Mouse (Mus musculus) right cerebral cortex, adult 18-20 months (tissue): ENCODE data around the gene Slc8b1.
"Not testable (repeated sequence)": the region's sequence is repeated elsewhere in the genome, so short reads cannot be mapped to it uniquely, and the experiment has no call there.

ENCODE experiments used
- DNase-seq: peaks from one replicate; pipeline ENCODE4 v3.0.0; 2022; ENCODE audit warnings: mixed read lengths

The Slc8b1 gene

GRCm38 (mm10) chr5:120497071-120497470, 13.9 kb upstream of the Slc8b1 start:
- DNase-seq: no peak

GRCm38 (mm10) chr5:120499202-120499601, 11.8 kb upstream of the Slc8b1 start:
- DNase-seq: no peak

- not testable (repeated sequence) for DNase-seq
Observed at GRCm38 (mm10) chr5:120500609-120501008, 10.4 kb upstream of the Slc8b1 start.

GRCm38 (mm10) chr5:120502147-120502621, 8.8 kb upstream of the Slc8b1 start:
- DNase-seq: peak; percentile 42

GRCm38 (mm10) chr5:120502675-120503143, 8.3 kb upstream of the Slc8b1 start:
- no peak for DNase-seq

- DNase-seq: peak; percentile 84
Observed at GRCm38 (mm10) chr5:120503144-120503795, 7.7 kb upstream of the Slc8b1 start, which contains the start of gene Plbd2. Plbd2 (minus strand) TSS chr5:120503625.

- DNase-seq: peak; percentile 65
Observed at GRCm38 (mm10) chr5:120505368-120505767, 5.6 kb upstream of the Slc8b1 start.

- DNase-seq: no peak
Observed at GRCm38 (mm10) chr5:120505781-120506180, 5.2 kb upstream of the Slc8b1 start.

GRCm38 (mm10) chr5:120506490-120506889, 4.5 kb upstream of the Slc8b1 start:
- no peak for DNase-seq

GRCm38 (mm10) chr5:120507311-120507710, 3.7 kb upstream of the Slc8b1 start:
- no peak for DNase-seq

- DNase-seq: no peak
Observed at GRCm38 (mm10) chr5:120511643-120512220, 764 bp downstream of the Slc8b1 start.

GRCm38 (mm10) chr5:120512911-120513555, 2.1 kb downstream of the Slc8b1 start:
- DNase-seq: no peak

- no peak for DNase-seq
Observed at GRCm38 (mm10) chr5:120514031-120514677, 3.2 kb downstream of the Slc8b1 start.

GRCm38 (mm10) chr5:120514754-120515153, 3.8 kb downstream of the Slc8b1 start:
- DNase-seq: no peak

- no peak for DNase-seq
Observed at GRCm38 (mm10) chr5:120515451-120515850, 4.5 kb downstream of the Slc8b1 start.

GRCm38 (mm10) chr5:120516221-120516984, 5.4 kb downstream of the Slc8b1 start:
- DNase-seq: no peak

GRCm38 (mm10) chr5:120517552-120517951, 6.6 kb downstream of the Slc8b1 start:
- no peak for DNase-seq

GRCm38 (mm10) chr5:120522649-120523048, 11.7 kb downstream of the Slc8b1 start:
- DNase-seq: no peak

GRCm38 (mm10) chr5:120524736-120525135, 13.8 kb downstream of the Slc8b1 start:
- DNase-seq: no peak

GRCm38 (mm10) chr5:120525737-120526136, 14.8 kb downstream of the Slc8b1 start:
- DNase-seq: no peak

- no peak for DNase-seq
Observed at GRCm38 (mm10) chr5:120526311-120526710, 15.3 kb downstream of the Slc8b1 start.

GRCm38 (mm10) chr5:120527296-120527964, 16.5 kb downstream of the Slc8b1 start:
- no peak for DNase-seq
